Mouse (Mus musculus) lung, postnatal 10 days (tissue): ENCODE results near the gene Trdn.

Source experiments
- DNase-seq: peaks from one replicate; pipeline ENCODE4 v3.0.0; 2021

The Trdn gene

DNA sequence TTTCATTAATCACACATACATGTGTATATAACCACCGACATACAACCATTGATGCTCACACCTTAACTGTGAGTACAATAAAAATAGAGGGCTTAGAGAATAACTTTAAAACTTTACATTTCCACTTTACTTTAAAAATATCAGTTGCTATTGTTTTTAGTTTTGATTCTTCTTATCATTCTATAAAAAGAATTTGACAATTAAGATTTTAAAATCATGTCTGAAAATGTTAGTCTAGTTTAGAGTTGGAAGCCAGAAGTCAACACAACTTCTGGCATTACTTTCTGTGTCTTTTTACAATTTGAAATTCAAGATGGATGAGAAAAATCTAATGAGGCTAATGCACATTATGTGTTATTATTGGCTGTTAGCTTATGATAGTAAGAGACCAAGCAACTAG lies at the start of gene Trdn:
TSS of gene Trdn (plus strand) at position 301 of the 400 bp plus-strand sequence.
- DNase-seq = no peak

DNA sequence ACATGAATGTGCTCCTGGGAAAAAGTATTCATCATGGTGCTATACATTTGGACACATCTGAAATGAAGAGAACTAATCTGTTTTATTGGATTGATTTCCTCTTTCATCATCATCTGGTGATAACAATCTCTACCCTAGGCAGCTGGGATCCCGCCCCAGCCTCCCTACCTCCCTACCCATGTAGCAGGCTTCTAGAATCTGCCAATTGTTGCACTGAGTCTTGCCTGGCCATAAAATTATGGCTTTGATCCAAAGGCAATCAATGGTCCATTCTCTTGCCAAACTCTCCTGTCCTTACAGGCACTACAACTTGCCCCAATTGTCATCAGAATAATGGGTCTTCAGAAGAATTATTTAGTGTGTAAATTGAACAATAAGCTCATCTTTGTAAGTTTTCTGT lies 19.6 kb upstream of the Trdn start:
- DNase-seq = no peak

GRCm38 (mm10) chr10:33065566-33065965 lies 14.8 kb upstream of the Trdn start:
- no peak for DNase-seq

GRCm38 (mm10) chr10:33073126-33073525 lies 7.2 kb upstream of the Trdn start:
- DNase-seq = no peak

DNA sequence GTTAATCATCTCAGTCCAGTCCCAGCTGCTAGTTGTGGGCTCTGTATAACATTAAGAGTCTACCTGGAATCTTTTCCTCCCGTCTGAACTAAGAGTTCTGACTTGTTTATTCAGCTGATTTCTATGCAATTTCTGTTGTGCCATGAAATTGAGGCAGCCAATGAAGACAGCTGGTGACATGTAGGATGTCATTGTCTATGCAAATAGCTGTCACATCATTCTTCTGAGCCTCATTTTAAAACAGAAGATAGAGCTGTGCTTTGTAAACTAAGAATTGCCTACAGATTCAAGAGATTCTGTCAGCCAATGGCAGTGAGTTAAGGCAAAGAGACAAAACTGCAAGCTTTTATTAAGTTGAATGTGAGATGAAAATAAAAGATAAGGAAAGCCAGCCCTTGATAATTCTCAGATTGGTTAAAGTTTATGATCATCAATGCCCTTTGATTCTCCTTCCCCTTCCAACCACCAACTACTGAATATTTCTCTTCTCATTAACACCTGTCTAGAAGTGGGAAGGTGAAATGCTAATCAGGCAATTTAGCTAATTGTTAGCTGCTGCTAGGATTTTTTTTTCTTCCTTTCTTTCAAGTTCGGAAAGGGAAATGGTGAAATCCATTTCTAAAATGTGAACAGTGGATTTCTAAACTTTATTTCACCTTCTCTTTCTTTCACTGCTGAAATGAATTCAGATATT lies 1.9 kb downstream of the Trdn start:
- no peak for DNase-seq

- DNase-seq = no peak
Measured at GRCm38 (mm10) chr10:33082961-33083626, 2.7 kb downstream of the Trdn start.

GRCm38 (mm10) chr10:33083627-33084158 lies 3.3 kb downstream of the Trdn start:
- no peak for DNase-seq

DNA sequence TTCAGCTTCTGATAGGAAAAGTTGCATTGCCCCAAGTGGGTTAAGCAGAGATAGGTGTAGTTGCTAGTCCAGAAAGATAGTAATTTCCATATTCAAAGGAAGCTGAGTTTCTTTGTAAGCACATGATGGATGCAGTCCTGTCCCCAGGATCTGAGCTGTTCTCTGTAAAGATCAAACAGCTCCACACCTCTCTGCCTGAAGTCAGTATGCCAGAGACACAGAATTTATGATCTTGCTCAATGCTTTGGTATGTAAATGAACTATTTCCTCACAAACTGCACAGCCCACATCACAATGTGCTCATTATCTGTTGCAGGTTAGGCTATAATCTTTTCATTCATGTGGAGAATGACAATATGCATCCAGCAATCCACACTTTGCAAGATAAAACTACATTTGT lies 8.0 kb downstream of the Trdn start:
- DNase-seq = no peak

DNA sequence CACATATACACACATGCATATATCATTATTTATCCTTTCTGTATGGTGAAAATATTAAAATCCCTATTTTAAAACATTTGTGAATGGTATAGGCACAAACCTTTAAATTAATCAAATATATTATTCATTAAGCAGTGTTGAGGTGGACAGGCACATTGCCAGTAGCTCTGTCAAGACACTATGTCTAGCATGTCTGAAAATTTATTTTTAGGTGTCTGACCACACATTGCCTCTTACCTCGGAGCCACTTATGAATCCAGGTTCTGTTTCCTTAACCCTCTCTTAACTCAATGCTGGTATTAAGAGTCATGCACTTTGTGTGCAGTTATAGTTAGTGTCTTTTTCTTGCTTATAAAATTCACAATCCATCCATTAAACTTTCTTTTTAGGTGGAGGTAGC lies 12.0 kb downstream of the Trdn start:
- no peak for DNase-seq

DNA sequence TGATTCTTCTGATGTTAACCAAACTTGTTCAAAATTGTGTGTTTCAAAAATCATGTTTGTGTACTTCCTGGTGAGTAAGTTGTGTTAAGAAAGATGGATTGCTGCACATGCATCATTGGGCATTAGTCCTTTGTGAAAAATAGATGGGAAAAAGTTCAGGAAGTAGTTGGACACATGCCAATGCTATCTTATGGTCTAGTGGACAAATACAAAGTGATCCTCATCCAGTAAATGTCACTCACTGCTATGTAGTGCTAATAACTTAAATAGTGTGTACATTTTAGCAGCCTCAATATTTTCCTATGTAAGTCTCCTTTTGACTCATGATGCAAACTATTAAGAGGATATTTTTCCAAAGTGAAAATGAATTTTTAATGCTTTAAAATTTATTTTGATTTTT lies 27.6 kb downstream of the Trdn start:
- no peak for DNase-seq

DNA sequence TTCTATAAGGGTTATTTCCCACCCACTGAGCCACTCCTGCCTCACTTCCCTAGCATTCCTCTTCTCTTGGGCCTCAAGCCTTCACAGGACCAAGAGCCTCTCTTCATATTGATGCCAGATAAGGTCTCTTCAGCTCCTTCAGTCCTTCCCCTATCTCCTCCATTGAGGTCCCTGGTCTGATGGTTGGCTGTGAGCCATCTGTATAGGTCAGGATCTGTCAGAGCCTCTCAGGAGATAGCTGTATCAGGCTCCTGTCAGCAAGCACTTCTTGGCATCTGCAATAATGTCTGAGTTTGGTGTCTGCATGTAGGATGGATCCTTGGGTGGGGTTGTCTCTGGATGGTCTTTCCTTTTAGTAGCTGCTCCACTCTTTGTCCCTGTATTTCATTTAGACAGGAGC lies 42.7 kb downstream of the Trdn start:
- no peak for DNase-seq

GRCm38 (mm10) chr10:33144911-33145310 lies 64.6 kb downstream of the Trdn start:
- no peak for DNase-seq

DNA sequence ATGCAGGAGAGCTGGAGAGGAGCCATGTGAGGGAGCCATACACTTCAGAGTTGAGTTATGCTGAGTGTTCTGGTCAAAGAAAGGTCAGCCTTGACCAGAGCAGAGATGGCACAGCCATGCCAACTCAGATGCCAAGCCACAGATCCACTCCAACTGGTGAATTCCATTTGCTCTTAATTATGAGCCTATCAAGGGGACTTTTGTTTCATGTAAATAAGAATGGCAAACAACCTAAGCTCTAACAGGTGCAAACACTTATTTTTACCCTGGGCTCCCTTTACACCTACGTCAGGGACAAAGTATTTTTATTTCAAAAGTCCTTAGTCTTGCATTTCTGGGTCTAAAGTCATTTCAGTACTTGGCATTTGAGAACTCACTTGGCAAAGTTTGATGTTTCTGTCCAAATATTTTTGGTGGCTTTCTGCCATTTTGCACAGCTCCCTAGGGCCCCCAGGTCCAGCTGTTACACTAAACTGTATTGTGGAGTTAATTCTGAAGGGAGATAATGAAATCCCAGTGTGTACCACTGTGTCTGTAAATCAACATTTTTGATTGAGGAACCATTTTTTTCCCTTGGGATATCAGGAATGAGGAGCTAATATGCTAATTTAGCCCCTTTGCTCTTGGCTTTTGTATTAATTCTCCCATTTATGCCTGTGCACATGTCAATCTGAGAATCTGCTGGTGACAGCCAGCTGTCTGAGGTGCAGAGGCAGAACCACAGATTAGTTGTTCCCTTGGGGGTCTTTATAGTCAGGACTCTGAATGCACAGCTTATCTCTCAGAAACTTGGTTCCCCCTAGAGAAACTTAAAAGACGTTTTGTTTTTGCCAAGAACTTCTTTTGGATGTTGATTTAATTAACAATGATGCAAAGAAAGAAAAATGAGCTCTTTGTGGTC lies 99.6 kb downstream of the Trdn start:
- no peak for DNase-seq

DNA sequence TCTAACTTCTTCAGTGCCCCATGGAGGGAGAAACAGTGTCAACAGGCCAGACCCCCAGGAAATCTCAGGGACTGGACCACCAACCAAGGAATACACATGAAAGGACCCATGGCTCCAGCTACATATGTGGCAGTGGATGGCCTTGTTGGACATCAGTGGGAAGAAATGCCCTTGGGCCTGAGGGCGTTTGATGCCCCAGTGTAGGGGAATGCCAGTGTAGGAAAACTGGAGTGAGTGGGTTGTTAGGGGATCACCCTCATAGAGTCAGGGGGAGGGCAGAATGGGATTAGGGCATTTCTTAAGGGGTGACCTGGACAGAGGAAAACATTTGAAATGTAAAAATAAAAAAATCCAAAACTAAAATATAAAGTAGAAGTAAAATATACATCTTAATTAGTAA lies 108.7 kb downstream of the Trdn start:
- no peak for DNase-seq

DNA sequence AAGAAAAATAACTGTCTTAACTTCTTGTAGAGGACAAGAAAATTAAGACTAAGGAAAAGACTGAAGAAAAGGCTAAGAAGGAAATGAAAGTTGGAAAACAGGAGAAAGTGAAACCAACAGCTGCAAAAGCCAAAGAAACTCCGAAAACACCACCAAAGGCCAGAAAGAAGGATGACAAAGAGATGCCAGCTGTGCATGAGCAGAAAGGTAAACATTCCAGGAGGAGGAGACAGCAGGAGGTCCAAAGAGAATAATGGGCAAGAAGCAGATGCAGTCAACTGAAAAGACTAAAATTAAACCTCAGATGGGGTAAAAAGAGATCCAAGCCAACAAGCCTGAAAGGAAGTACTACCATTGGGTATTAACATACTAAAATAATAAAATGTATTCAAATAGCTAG lies 115.6 kb downstream of the Trdn start:
- DNase-seq = no peak

DNA sequence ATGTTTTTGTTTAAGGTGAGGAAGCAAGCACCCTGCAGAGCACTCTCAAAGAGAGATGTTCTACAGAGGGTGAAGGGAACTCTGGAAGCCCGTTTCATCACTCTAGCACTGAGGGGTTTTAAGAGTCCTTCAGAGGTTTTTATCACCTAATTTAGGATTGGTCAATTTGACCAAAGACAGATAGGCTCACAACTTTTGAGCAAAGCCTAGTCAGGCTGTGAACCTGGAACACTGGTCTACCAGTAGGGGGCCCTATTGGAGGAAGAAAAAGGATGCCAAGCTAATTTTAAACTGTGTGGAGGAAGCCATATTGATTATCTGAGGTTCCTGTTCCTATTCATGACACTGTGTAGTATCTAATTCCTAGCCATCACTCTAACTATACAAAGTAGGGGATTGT lies 117.9 kb downstream of the Trdn start:
- DNase-seq = no peak

DNA sequence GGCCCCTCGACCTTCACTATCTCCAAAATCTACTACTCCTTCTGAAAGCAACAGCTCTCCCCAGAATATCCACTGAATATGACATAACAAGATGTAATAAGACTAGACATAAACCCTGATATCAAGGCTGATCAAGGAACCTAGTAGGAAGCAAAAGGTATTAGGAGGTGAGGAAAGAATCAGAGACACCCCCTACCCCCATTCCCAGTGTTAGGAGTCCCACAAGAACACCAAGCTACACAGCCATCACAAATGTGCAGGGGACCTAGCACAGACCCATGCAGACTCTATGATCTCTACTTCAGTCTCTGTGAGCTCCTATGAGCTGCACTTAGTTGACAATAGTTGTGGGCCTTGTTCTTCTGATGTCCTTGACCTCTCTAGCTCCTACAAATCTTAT lies 130.1 kb downstream of the Trdn start:
- no peak for DNase-seq

DNA sequence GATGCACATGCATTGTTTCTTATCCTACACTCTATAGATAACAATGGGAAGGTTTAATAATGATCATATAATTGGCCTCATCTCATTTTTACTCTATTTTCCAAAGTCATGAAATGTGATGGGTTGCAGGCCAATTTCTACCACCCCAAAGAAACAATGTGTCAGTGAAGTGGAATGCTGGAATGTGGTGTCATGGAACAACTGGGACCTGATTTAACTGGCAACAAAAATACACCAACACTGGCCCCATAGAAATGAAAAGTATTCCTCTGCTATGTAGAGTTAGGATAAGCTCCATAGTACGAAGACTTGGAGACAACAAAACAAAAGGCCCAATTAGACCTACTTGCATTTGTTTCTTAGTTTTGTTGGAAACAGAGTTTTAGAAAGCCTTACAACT lies 173.6 kb downstream of the Trdn start:
- no peak for DNase-seq

- no peak for DNase-seq
Measured at GRCm38 (mm10) chr10:33256202-33256601, 175.8 kb downstream of the Trdn start.

DNA sequence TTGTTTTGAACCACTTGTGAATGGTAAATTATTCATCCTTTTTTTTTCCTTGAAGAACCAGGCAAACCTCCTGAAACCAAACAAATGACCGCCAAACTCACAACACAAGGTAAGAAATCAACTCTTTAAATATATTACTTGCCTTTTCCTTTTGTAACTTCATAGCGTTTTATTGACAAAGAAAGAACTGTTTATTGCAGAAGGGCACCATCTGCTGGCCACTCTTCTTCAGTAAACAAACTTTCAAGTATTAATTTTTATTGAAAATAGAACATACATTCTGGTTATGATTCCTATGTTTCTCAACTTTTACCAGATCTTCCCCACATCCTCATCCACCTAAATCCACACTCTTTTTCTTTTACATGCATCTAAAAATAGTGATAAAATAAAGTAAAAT lies 224.6 kb downstream of the Trdn start:
- peak; percentile 8 for DNase-seq

DNA sequence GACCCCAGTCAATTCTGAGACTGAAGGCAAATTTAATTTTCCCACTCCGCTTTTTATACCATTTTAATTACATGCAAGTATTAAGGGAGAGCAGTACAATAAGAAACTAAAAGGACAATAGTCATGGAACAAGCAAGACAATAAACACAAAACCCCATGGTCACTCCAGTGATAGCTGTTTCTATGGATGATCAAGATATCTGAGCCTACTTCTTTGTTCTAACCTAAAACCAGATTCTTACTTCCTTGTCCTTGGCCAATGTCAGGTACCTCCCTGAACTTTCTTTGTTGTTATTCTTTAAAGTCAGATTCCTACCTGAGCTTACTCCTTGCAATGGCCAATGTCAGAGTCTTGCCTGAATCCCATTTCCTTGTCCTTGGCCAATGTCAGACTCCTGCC lies 272.7 kb downstream of the Trdn start:
- DNase-seq = no peak

- no peak for DNase-seq
Measured at GRCm38 (mm10) chr10:33366521-33366920, 286.2 kb downstream of the Trdn start.

DNA sequence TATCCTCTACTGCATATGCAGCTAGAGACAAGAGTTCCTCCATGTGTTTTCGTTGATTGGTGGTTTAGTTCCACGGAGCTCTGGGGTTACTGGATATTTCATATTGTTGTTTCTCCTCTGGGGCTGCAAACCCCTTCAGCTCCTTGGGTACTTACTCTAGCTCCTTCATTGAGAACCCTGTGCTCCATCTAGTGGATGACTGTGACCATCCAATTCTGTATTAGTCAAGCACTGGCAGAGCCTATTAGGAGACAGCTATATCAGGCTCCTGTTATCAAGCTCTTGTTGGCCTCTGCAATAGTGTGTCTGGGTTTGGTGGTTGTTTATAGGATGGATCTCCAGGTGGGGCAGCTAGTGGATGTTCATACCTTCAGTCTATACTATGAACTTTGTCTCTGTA lies 290.2 kb downstream of the Trdn start:
- DNase-seq = no peak
